Mouse (Mus musculus) fat pad, adult 2 months (tissue): ENCODE measurements around the gene Pnmal1.

Source experiments
- DNase-seq: peaks from one replicate; pipeline ENCODE4 v3.0.0-alpha.2; 2011; ENCODE audit warnings: low read depth, low spot score; ENCODE audit errors: extremely low read depth

Gene Pnmal1

DNA sequence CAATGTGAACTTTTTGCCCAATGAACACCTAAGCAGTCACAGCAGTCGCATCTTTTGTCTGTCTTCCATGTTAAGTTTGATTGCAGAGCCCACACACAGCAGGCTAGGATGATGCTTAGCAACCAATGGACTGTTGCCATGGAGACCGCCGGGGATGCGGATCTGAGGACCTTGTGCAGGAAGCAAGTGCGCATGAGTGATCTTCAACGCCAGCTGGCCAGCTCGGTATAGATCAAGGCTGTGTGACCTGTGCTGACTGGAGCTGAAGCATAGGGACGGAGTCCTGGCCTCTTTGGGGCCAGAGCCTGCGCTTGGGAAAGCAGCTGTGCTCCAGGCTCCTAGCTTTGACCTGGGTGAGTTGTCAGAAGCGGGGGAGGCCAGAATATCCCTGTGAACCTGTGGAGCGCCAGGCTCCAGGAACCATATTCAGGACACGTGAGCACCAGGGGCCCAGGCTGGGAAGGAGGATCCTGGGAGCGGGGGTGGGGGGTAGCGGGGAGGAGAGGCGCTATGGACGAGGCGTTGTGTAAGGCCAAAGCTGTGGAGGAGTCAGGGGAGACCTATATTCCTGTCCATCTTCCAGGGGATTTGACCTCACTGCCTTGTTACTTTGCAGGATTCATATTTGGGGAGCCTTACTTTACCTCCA is at the start of gene Pnmal1:
Pnmal1 (plus strand) TSS at position 141 of the 649 bp plus-strand sequence.
- no peak for DNase-seq

DNA sequence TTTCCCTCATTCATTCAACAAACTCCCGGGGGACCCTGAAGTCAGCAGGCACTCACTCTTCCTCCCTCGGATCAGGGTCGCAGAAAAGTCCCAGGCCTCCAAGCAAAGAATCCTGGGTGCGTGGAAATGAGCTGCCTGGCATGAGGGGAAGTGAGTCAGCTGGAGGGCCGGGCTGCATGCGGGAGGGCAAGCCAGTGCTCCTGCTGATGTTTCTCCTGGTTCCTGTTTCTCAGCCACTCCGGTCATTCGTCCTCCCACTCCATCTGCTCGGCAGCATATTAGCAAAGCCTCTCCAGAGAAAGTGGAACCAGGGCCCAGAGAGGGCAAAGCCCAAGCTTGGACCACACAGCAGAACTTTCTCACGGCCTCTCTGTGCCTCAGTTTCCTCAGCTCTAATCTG is 49.6 kb upstream of the Pnmal1 start:
- DNase-seq = no peak

DNA sequence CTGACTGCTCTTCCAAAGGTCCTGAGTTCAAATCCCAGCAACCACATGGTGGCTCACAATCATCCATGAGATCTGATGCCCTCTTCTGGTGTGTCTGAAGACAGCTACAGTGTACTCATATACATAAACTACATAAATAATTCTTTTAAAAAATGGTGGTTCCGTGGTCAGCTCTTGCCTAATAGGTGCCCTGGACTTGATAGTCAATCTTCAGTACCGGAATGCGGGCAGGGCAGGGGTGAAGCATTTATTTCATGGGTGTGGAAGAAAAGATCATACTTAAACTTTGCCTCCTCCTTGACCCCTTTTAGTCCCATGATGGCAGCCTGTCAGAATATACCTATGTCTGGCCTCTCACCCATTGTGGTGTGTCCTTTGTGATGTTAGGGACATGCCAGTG is 47.6 kb upstream of the Pnmal1 start:
- no peak for DNase-seq

- DNase-seq = no peak
These were observed 47.1 kb upstream of the Pnmal1 start for GRCm38 (mm10) chr7:16912360-16912759.

GRCm38 (mm10) chr7:16913806-16914452 is 45.5 kb upstream of the Pnmal1 start:
- DNase-seq = no peak

DNA sequence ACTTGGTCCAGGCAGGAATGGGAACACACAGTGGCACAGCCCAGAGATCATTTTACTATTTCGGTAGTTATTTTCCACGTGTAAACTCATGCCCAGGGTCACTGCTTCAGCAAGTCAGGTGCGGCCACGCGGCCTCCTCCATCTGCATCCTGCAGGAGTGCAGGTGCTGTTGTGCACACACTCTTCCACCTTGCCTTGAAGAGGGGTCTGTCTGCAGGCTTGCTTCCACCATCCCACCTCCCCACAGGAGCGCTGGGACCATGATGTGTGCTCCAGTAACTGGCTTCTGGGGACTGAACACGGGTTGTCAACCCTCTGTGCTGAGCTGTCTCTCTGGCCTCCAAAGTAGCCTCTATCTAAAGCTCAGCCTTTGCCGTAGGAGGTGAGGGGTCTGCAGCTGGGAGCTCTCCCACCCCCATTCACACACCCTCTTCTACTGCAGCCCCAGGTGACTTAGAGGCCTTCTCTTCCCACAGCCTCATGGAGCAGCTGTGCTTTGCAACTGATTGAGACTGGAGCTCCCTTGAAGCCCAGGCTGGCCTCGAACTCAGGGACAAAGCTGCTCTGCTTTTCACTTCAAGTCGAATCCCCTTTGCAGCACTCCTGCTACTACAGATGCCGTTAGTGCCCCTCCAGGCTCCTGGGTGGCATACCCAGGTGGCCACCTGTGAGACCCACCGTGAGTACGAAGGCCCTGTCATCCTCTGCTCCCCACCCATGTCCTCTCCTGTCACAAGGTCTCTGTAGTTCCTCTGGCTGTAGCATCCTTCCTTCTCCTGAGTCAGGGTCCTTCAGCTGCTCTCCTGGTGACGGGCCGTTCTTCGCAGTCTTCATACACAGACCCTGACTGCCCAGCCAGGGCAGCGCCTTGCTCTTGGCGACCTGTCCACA is 44.8 kb upstream of the Pnmal1 start:
- DNase-seq = no peak

- no peak for DNase-seq
These were observed 43.8 kb upstream of the Pnmal1 start for GRCm38 (mm10) chr7:16915461-16916340.

GRCm38 (mm10) chr7:16916342-16917265 is 42.9 kb upstream of the Pnmal1 start:
- DNase-seq = no peak

DNA sequence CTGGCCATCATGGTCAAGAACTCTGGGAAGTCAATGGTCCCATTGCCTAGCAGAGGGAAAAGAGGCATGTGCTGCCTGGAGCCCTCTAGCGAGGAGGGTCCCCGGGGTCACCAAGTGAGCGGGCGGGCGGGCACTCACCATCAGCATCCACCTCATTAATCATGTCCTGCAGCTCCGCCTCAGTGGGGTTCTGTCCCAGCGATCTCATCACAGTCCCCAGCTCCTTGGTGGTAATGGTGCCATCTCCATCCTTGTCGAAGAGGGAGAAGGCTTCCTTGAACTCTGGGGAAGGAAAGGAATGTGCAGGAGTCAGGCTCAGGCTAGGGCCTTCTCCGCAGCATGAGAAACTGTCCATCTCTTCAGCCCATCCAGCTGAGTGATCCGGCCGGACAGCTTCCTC is 42.0 kb upstream of the Pnmal1 start:
- DNase-seq = no peak

DNA sequence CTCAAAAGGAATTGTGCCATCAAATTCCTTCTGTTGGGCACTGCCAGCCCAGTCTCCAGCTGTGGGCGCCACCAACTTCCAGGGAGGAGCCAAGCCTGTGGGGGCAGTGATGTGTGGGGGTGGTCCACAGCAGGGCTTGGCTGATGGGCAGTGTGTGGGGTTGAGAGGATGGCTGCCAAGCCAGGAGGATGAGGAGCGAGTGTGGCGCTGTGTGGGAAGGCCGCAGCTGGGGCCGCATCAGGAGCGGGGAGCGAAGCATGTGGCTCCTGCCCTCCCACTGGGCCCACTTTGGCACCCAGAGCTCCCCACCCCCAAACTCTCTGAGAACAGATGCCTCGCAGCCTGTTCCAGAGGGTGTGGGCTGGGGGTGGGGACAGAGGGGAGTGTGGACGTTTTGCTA is 41.5 kb upstream of the Pnmal1 start:
- no peak for DNase-seq

DNA sequence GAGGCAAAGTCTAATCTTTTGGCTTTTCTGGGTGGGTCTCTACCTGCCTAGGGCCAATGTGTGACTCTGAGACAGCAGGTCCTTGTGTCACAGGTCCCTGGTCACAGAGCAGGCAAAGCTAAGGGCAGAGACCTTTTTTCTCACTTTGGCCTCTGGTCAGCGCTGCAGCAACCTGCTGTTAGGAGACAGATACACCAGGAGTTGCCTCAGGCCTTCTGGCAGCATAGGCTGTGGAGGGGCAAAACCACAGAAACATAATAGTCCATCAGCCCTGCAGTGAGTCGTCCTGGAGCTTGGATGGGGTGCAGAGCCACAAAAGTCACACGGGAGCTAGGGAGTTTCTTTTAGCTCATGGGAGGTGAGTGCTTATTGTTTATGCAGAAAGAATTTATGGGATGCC is 40.8 kb upstream of the Pnmal1 start:
- no peak for DNase-seq

DNA sequence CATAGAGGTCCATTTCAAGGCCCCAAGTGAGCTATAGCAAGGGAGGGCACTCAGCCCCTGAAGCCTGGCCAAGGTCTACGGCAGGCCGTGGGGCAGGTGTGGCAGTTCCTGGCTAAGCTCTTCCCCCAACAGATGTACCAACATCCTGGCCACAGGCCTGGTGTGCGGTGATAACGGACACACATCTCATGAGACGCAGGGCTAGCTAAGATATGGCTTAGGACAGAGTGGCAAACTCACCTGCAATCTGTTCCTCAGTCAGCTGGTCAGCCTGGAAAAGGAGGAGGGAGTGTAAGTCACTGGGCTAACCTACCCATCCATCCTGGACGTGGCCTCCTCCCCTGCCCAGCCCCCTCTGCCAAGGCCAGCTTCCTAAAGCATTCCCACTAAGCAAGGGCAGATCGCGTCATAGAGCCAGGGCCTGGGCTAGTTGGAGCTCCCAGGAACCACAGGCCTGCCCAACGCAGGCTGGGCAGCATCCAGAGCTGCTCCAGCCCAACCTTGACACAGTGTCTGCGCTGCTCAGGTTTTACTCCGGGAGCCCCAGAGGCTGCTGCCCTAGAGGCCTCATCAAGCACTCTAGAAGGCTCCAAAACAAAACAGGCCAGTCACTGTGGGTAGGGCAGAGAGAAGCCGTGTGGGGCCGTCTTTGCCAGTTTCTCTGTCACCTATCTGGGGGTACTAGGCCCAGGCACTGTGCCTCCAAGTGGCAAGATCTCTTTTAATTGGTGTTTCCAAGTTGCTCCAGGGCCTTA is 39.9 kb upstream of the Pnmal1 start:
- DNase-seq = no peak

- DNase-seq = no peak
These were observed 39.3 kb upstream of the Pnmal1 start for GRCm38 (mm10) chr7:16920150-16920579.

- no peak for DNase-seq
These were observed 38.4 kb upstream of the Pnmal1 start for GRCm38 (mm10) chr7:16920818-16921791.

GRCm38 (mm10) chr7:16921881-16922335 is 37.6 kb upstream of the Pnmal1 start:
- DNase-seq = no peak

GRCm38 (mm10) chr7:16922360-16922973 is 37.0 kb upstream of the Pnmal1 start:
- DNase-seq = no peak

- DNase-seq = no peak
These were observed 36.0 kb upstream of the Pnmal1 start for GRCm38 (mm10) chr7:16923283-16924036.
